Mouse (Mus musculus): Measurements from ENCODE around the gene Gm16442.
"Not testable (repeated sequence)": the region's sequence is repeated elsewhere in the genome, so short reads cannot be mapped to it uniquely, and the experiment has no call there.

DNA sequence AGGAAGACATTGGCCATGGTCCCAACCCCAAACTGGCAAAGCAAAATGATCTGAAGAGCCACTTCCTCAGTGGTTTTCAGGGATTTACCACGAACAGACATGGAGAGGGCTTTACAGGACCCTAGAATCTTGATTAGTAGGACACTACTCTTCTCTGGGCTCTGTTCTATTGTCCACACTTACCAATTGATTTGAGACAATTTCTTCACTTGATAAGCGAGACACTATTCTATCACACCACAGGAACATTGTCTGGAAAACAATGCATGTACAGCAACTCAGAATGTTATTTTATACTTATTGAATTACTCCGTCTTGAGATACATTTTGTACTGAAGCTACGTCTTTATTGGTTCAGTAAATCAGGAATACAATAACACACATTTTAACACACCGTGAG is 16.6 kb upstream of the Gm16442 start, which contains the start of gene Vmn1r93:
- TF ChIP-seq MAX (IDR thresholded peaks at IDR 0.05; ENCODE audit: low read length); TCF12 (IDR thresholded peaks at IDR 0.05; ENCODE audit: low read depth, low read length); HCFC1 (IDR thresholded peaks at IDR 0.05; ENCODE audit: low read depth, low read length); CTCF (IDR thresholded peaks at IDR 0.05 in 2 of 3, conservative IDR thresholded peaks at IDR 0.05 in 1 of 3; ENCODE audit: control insufficient read depth in 1 of 3, insufficient read depth in 1 of 3, low read depth in 2 of 3, low read length in 3 of 3, poor library complexity in 1 of 3, severe bottlenecking in 1 of 3); POLR2A (IDR thresholded peaks at IDR 0.05; ENCODE audit: control insufficient read depth in 1 of 2, insufficient read depth in 1 of 2, low read depth in 1 of 2, low read length in 2 of 2, poor library complexity in 1 of 2); POLR2AphosphoS5 (IDR thresholded peaks at IDR 0.05; ENCODE audit: borderline replicate concordance, low read depth, low read length); RAD21 (IDR thresholded peaks at IDR 0.05; ENCODE audit: low read depth, low read length); ELF1 (IDR thresholded peaks at IDR 0.05; ENCODE audit: low read depth, low read length); MAFK (IDR thresholded peaks at IDR 0.05; ENCODE audit: borderline replicate concordance, low read depth, low read length); GATA1 (IDR thresholded peaks at IDR 0.05; ENCODE audit: low read depth, low read length): not testable (repeated sequence)

Measured in MEL (cell line).